Mouse (Mus musculus): ENCODE results near the gene Pbx1.

The Pbx1 gene

GRCm38 (mm10) chr1:168225595-168226127 lies 206.4 kb downstream of the Pbx1 start:
- no peak for DNase-seq (ENCODE audit: low spot score)

GRCm38 (mm10) chr1:168224218-168224617 lies 207.9 kb downstream of the Pbx1 start:
- DNase-seq (ENCODE audit: low spot score), result no peak

DNA sequence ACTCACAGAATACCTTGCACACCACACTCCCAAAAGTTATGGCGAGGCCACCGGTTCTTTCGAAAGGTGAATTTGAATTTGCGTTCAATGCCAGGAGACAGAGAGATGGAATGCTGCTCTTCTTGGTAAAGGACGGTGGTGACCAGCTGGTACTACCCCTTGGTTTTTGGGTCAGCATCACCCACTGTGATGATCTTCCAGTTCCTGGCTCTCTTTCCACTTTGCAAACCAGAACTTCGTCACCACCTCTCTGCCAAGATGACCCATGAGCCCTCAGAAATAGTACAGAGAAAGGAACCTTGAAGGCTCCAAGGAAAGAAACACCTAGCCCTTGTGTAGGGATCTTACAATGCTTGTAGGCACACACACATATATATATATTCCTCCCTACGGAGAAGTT lies 209.3 kb downstream of the Pbx1 start:
- DNase-seq (ENCODE audit: low spot score), result no peak

- no peak for DNase-seq (ENCODE audit: low spot score)
These were observed 211.0 kb downstream of the Pbx1 start for GRCm38 (mm10) chr1:168221071-168221521.

DNA sequence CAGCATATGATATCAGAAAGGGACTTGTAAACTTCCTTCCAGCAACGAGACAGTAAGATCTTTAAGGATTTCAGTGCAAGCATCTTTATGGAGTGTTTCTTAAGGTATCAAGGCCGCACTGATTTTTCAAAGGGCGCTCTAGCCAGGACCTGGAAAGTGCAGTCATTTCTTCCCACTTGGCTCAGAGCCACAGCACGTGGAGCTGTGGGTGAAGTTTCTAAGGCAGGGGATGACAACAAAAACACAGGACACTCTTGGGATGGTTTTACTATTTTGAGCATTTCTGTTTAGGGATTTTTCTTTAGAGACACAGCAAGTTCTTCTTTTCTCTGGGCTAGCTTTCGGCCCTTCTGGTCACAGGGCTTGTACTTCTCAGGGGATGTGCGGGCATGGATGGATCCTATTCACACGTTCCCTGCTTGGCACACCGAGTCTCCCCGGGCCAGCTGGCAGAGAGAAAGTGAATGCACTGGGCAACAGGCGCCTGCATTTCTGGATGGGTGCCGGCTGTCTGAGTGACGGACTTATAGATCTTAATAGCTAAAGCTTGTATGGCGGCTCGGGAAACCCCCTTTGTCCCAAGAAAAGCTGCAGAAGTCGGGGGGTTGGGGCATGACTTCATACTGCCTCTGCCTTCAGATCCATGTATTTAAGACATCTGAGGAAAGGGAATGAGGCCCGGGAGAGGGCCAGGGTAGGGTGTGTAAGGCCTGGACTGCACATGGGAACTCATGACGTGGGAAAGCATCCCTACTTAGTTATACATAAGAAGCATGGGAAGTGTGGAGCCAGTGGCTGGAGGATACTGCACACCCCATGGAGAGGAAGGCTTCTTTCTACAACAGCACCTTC lies 215.9 kb downstream of the Pbx1 start:
- DNase-seq (ENCODE audit: low spot score), result no peak

GRCm38 (mm10) chr1:168215468-168215867 lies 216.6 kb downstream of the Pbx1 start:
- DNase-seq (ENCODE audit: low spot score), result no peak

DNA sequence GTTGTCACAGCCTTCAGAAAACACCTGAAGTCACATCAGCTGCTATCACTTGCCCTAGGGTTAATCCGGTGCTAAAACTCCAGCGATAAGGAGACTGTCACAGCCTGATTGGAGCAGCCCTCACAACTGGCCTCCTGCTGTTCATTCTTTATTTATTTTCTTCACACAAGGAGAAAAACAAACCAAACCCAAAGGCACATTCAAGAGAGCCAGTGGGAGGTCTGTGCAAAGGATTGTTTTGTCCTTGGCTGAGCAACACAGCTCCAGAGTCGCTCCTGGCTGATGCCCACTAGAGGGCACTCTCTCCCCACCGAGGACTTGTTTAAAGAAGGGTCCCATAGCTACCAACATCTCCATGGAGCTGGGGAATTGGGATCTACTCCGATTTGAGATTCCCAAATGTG lies 218.0 kb downstream of the Pbx1 start:
- DNase-seq (ENCODE audit: low spot score), result peak; percentile 93

DNA sequence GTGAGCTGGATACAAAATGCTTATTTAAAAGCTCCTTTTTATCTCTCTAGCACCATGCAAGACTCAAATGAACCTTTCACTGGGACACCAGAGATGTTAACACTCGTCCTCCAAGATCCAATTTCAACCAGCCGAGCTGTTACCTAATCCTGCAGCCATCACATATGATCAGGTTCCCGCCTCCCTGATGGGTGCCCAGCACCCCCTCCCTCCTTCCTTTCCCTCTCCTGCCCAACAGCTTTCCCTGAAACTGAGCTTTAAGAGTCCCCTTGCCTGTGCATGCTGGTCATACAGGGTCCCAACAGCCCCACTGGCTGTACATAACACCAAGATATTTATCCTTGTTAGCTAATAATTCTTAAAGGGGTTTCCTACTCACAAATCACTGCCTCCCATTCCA lies 218.5 kb downstream of the Pbx1 start:
- no peak for DNase-seq (ENCODE audit: low spot score)

GRCm38 (mm10) chr1:168210401-168210800 lies 221.7 kb downstream of the Pbx1 start:
- no peak for DNase-seq (ENCODE audit: low spot score)

GRCm38 (mm10) chr1:168200570-168201156 lies 231.4 kb downstream of the Pbx1 start:
- DNase-seq (ENCODE audit: low spot score), result no peak

- no peak for DNase-seq (ENCODE audit: low spot score)
These were observed 233.8 kb downstream of the Pbx1 start for GRCm38 (mm10) chr1:168198276-168198675.

GRCm38 (mm10) chr1:168197908-168198258 lies 234.2 kb downstream of the Pbx1 start:
- no peak for DNase-seq (ENCODE audit: low spot score)

DNA sequence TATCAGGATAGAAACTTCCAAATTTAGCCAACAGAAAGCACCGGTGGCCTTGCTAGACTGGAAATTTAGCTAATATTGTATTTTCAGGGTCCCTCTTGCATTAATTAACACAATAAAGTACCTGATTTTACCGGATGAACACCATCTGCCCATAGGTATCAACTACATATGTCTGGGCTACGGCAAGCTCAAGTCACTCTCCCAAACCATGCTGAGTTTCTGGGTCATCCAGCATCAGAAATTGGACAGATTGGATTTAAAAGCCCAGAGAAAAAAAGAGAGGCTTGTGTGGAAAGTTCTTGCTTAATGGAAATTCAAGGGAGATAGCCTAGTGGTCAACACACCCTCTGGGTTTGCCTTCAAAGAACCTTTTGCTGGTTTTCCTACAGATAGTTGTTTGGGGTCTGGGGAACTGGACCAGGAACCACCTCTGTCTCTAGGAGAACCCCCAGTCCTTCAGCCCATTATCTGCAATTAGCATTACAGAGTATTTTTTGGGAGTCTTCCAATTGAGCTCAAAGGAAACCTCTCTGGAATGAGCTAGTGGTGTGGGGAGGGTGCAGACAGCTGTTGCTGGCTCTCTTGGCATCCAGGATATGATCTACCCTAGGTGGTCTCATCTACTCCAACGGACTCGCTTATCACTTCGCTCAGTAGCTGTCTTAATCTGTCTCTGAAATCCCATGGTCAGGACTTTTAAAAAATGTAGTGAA lies 234.7 kb downstream of the Pbx1 start:
- DNase-seq (ENCODE audit: low spot score), result no peak

GRCm38 (mm10) chr1:168193364-168193763 lies 238.7 kb downstream of the Pbx1 start:
- no peak for DNase-seq (ENCODE audit: low spot score)

DNA sequence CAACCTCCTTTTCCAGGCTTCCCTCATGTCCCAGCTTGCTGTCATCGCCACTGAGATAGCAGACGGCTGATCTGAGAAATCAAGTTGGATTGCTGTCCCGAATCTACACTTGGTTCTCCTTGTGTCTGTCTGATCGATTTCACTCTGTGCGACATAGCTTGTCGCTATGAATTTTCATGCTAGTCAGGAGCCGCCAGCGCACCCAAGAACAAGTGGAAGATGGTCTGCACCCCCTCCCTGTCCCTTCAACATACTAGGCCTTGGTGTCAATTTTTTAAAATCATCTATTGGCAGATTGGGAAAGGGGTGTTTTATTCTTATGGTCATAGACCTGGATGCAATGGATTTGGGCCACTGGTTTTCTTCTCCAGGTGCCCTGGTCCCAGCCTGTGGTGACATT lies 249.3 kb downstream of the Pbx1 start:
- no peak for DNase-seq (ENCODE audit: low spot score)

DNA sequence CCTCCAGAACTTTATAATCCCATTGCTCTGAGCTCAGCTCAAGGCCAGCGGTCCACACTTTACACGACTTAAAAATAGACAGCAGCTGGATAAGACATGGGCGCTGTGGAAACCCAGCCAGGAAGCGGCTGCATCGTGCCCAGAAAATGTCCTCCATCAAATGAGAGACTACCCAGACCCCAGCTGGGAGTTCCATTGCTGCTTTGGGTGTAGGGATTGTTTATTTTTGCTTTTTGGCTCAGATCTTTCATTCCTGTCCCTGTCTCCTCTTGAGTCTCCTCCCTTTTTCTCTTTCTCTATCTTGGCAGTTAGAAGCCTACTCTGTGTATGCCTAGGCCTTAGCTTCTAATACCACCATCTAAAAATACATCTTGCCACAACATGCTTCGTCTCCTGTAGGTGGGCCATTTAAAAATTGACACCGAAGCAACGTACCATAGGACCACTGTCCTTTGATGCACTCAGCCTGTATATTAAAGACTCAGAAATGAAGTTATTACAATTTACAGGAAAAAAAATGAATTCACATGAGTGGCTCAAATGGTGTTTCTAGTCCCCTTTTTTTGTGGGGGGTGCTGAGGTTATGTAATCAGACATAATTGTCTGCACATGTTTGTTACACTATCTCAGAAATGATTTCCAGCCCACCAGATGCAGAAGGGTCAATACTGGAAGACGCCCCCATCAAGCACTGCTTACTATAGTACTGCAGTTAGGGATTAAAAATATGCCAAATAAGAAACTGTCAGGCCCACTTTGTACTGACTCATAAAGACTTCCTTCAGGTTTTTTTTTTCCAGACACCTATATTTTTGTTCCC lies 251.2 kb downstream of the Pbx1 start:
- DNase-seq (ENCODE audit: low spot score), result no peak

DNA sequence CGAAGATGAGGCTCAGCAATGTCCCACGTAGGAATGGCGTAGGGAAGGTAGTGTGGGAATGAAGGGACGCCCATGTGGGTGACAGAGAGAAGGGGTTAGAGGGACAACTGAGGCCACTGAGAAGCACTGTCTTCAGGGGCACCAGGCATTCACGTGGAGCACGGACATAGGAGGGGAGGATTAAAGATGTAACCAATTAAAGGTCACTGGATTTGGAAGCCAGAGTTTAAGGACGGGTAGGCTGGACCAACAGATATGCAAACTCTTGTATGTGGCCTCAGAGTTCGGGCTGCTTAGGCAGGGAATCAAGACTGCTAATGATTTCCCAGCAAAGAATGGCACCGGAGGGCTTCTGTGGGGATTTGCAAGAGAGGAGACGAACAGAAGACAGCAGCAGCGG lies 252.4 kb downstream of the Pbx1 start:
- DNase-seq (ENCODE audit: low spot score), result no peak

DNA sequence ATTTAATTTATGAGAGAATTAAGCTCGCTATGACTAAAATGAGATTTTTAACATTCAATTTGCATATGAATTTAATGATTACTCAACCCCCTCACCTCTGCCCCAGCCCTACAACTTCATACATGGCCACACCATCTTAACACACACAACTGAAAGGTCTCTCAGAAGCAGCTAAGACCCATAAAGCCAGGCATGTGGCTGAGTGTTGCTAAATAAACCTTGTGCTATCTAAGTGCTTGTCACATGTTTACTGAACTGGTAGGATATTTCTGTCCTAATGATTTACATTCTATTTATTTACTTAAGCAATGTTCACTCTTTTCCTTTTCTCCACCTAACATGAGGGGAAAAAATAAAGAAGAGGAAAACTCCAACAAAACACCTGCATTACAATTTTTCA lies 253.5 kb downstream of the Pbx1 start:
- DNase-seq (ENCODE audit: low spot score), result no peak

DNA sequence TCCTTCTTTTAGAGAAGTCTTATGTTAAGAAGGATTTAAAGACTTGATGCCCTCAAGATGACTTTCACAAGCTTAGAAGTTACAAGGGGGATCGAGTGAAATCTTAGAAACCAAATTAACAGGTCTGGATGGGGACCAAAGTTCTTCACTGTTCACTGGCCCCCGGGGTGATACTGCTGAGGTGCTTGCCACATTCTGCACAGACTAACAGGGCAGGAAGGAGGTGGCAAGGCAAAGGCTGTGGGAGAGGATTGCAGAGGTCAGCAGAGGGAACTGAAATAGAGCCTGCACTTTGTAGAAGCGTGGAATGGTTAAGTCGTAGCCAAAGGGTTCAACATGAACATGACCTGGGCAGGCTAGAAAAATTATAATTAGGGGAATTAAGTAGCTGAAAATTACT lies 256.5 kb downstream of the Pbx1 start:
- DNase-seq (ENCODE audit: low spot score), result no peak

- no peak for DNase-seq (ENCODE audit: low spot score)
These were observed 262.3 kb downstream of the Pbx1 start for GRCm38 (mm10) chr1:168169791-168170190.

DNA sequence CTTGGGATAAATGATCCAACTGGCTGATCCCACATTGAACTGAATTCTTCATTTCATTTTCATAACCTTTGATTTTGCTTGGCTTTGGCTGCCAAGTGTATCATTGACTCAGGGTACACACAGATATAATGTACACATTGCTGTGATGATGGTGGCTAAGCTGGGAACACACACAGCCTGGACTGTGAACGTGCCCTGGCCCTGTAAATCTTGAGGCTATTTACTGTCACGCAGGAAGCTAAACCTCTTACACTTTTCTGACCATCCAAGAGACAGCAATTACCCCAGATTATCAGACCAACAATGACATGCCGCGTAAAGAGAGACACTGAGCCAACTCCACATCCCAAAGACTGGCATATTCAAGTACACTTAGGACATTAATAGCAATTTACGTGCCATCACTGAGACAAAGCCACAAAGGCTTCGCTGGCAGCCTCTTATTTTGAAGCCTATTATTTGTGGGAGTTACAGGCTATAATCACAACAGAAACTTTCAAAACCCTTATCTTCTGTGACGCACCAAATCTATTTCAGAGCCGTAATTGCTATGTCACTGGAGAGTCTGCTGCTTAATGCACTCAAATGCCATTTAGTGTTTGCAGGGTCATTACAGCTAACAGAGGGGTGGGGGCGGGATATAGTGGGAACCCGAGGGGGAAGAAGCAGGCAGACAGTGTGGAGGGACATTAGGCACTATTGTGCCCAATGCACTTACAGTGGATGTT lies 262.9 kb downstream of the Pbx1 start:
- DNase-seq (ENCODE audit: low spot score), result peak; percentile 28

Data from retina, embryonic 14.5 days (tissue).